Mouse (Mus musculus) Patski (cell line): Measurements from ENCODE around the gene Trak1. TPM values are rescaled to one million over a fixed set of nuclear protein-coding genes. Genes with fewer than 3 reads are reported as not detected.

Experiments
- ATAC-seq: fragments of 100-300 bp; one replicate; pipeline ENCODE4 v1.8.0; 2021
- CTCF ChIA-PET: fragments of 350-600 bp; sonication (Branson Sonifier 250); formaldehyde crosslinking; loops from one replicate; lab custom pipeline; 2022; ENCODE audit warnings: inconsistent platforms; lab: Charles Lee
- POLR2A ChIA-PET: fragments of 350-600 bp; sonication (Branson Sonifier 250); formaldehyde crosslinking; loops from one replicate; lab custom pipeline; 2022; ENCODE audit warnings: antibody characterized with exemption, inconsistent platforms; lab: Charles Lee
- DNase-seq: peaks from one replicate; pipeline ENCODE4 v3.0.0-alpha.2; 2011; ENCODE audit warnings: low read depth, low spot score
- H3K27me3 ChIP-seq: fragments of 371-371 bp; one replicate; pipeline ENCODE4 v1.5.1; 2021
- CTCF ChIP-seq: fragments of 100-300 bp; IDR thresholded peaks from one replicate; pipeline ENCODE4 v1.5.1; 2021
- in situ Hi-C: fragments of 300-500 bp; cut with MboI; formaldehyde crosslinking; loops from 3 replicates; pipeline ENCODE4 v1.11.1; 2018; ENCODE audit warnings: low pct_unique_long_range_greater_than_20kb, mixed read lengths
- polyA plus RNA-seq: library from polyadenylated mRNA; unstranded; gene quantifications from one replicate; pipeline ENCODE4 v1.2.3, GENCODE M21; 2021

Trak1 gene
- polyA plus RNA-seq, 1 experiment from 2014 or later = 49.4 TPM

GRCm38 (mm10) chr9:121333559-121333958, 36.3 kb downstream of the Trak1 start:
- ChIA-PET CTCF (no interaction called here), POLR2A (interaction anchor here (0.8 kb wide), 1 partner anchor 28 kb away, joined by 3 read pairs; no protein-coding TSS in a partner anchor)
- H3K27me3 ChIP-seq = no peaks in the 10 kb centered on the region
- in situ Hi-C loops = no loop called here
- ATAC-seq = no peak
- no peak for DNase-seq
- no peak for TF ChIP-seq CTCF

DNA sequence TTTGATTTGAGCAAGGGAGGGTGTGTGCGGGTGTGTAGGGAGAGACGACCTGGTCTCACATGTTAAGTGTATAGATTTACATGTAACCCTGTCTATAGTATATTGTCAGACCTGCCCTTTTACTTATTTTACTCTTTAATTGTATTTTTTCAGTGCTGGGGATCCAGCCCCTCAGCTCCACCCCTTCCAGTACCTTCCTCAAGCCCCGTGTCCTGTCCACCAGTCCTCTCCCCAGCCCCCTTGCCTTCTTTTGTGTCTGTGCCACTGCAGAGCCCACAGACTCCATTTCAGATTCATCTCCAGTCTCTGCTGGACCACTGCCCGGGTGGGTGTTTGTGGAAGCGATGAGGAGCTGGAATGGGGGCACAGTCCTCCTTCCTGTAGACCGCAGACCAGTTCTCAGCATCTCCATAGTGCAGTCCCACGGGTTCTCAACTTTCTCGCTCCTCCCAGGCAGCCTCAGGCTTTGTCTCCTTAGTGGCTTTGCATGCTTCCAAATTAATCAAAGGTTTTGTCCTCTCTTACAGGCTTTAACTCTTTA, 37.1 kb downstream of the Trak1 start:
- CTCF ChIA-PET = no interaction called here
- ATAC-seq = no peak
- in situ Hi-C loops = no loop called here

DNA sequence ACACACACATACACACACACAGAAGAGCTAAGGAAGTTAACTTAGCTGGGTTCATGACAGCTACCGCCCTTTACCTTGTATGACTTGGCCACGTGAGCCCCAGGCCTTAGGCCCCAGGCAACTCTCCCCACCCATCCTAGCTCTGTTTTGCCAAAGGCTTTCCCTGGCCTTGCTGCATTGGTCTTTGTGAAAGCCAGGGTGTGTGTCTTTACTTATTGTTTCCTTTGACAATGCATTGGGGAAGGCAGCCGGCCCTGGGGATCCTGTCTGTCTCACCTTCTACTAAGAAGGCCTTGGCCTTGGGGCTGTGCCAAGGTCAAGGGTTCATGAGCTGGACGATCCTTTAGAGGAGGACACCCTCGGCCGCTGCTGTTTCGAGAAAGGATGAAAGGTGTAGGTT, 38.3 kb downstream of the Trak1 start:
- in situ Hi-C loops = no loop called here
- ATAC-seq = no peak
- DNase-seq = no peak
- TF ChIP-seq CTCF = no peak
- ChIA-PET POLR2A (no interaction called here), CTCF (interaction anchor here (1.3 kb wide), 1 partner anchor 23 kb away, joined by 3 read pairs; no protein-coding TSS in a partner anchor)
- H3K27me3 ChIP-seq = no peaks in the 10 kb centered on the region

More for the DNA sequence above, 37.1 kb downstream of the Trak1 start:
- no peak for TF ChIP-seq CTCF
- DNase-seq = no peak
- POLR2A ChIA-PET = no interaction called here
- no peaks in the 10 kb centered on the region for H3K27me3 ChIP-seq

- ATAC-seq = no peak
- POLR2A ChIA-PET = no interaction called here
- no peak for TF ChIP-seq CTCF
These were observed 39.1 kb downstream of the Trak1 start for GRCm38 (mm10) chr9:121336324-121336946.

GRCm38 (mm10) chr9:121337216-121337937, 40.1 kb downstream of the Trak1 start:
- CTCF ChIA-PET = no interaction called here
- TF ChIP-seq CTCF = no peak
- ATAC-seq (peak; percentile 62), DNase-seq (peak; percentile 73)
- in situ Hi-C loops = no loop called here
- POLR2A ChIA-PET = no interaction called here
- H3K27me3 ChIP-seq = no peaks in the 10 kb centered on the region

More at GRCm38 (mm10) chr9:121336324-121336946, 39.1 kb downstream of the Trak1 start:
- H3K27me3 ChIP-seq = no peaks in the 10 kb centered on the region
- in situ Hi-C loops = no loop called here
- DNase-seq = no peak
- CTCF ChIA-PET = interaction anchor here (1.3 kb wide), 1 partner anchor 24 kb away, joined by 3 read pairs; no protein-coding TSS in a partner anchor

DNA sequence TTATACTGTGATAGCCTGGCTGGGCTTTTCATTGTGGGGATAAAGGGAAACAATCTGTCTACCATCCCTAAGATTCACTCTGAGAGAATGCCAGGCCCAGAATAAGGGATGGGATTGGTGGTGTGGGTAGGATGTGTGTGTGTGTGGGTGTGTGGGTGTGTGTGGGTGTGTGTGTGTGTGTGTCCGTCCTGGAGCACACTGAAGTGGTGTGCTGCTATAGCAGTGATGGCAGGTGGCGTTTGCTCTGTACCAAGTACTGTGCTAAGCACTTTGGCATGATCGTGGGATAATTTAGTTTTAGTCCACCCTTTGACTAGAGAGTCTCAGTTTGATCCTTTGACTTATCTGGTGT, 40.6 kb downstream of the Trak1 start:
- no peak for DNase-seq
- in situ Hi-C loops = no loop called here
- ATAC-seq = no peak
- no peaks in the 10 kb centered on the region for H3K27me3 ChIP-seq
- ChIA-PET POLR2A (no interaction called here), CTCF (no interaction called here)
- no peak for TF ChIP-seq CTCF

DNA sequence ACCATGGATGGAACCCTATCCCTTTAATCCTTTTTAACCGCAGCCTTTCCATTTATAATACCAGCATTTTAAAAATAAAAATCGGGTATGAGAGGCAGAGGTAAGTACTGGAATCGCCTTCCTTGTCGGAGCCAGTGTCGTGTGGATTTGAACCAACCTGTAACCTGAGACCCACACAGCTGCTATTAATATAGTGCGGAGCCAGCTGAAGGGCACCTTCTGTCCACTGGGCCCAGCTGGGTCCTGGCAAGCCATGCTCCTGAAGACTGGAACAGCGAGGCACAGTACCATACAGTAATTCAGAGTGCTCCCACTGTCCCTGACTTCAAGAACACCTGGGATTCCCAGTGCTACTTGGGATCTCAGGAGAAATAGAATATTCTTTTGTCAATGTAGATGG, 44.5 kb downstream of the Trak1 start:
- no peaks in the 10 kb centered on the region for H3K27me3 ChIP-seq
- ATAC-seq (no peak), DNase-seq (no peak)
- ChIA-PET POLR2A (no interaction called here), CTCF (no interaction called here)
- in situ Hi-C loops = no loop called here
- TF ChIP-seq CTCF = no peak

GRCm38 (mm10) chr9:121342510-121343110, 45.3 kb downstream of the Trak1 start:
- H3K27me3 ChIP-seq = no peaks in the 10 kb centered on the region
- TF ChIP-seq CTCF = no peak
- in situ Hi-C loops = no loop called here
- POLR2A ChIA-PET = no interaction called here
- DNase-seq = no peak
- no peak for ATAC-seq
- CTCF ChIA-PET = no interaction called here

DNA sequence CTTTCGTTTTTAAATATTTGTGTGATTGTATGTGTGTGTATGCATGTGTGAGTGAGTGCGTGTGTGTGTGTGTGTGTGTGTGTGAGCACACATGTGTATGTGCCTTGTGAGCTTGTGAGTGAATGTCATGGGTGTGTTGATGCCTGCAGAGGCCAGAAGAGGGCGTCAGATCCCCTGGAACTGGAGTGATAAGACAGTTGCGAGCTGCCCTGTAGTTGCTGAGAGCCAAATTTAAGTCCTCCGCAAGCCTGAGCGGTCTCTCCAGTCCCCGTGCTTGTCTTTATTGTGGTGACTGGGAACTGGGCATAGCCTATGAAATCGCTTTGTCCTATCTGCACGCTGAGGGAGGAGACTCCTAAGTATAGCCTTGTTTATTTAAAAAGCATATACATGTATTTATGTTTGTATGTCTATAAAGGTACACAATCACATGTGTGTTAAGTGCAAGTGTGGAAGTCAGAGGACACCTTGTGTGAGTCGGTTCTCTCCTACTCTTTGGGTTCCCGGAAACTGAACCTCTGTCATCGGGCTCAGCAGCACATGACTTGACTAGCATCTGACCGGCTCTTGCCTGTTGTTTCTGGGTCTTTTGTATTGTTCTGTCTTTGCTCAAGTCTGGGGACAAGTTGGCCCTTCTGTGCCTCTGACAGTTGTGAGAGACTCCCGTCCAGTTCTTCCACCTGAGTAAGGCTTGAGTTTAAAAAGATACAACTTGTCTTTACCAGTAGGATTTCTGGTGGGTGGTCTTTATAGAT, 46.0 kb downstream of the Trak1 start:
- POLR2A ChIA-PET = no interaction called here
- no peak for ATAC-seq
- H3K27me3 ChIP-seq = no peaks in the 10 kb centered on the region
- in situ Hi-C loops = no loop called here
- TF ChIP-seq CTCF = no peak
- CTCF ChIA-PET = interaction anchor here (1.4 kb wide), 1 partner anchor 23 kb away, joined by 3 read pairs; no protein-coding TSS in a partner anchor
- DNase-seq = no peak

GRCm38 (mm10) chr9:121344344-121344743, 47.0 kb downstream of the Trak1 start:
- ChIA-PET POLR2A (no interaction called here), CTCF (interaction anchor here (1.4 kb wide), 1 partner anchor 24 kb away, joined by 3 read pairs; no protein-coding TSS in a partner anchor)
- DNase-seq = no peak
- no peak for TF ChIP-seq CTCF
- ATAC-seq = no peak
- no peaks in the 10 kb centered on the region for H3K27me3 ChIP-seq
- in situ Hi-C loops = no loop called here
